Mouse (Mus musculus) forelimb bud, embryonic 11.5 days (tissue): ENCODE measurements at regions not wholly inside any gene's neighbourhood (a gene's known extent, or its start where the extent isn't known, plus 50 kb on each side); places are given as distances from the start of the nearest gene placed in this dataset.

Experiments
- DNase-seq: peaks from one replicate; pipeline ENCODE4 v3.0.0-alpha.2; 2012; ENCODE audit warnings: low read depth, low spot score

DNA sequence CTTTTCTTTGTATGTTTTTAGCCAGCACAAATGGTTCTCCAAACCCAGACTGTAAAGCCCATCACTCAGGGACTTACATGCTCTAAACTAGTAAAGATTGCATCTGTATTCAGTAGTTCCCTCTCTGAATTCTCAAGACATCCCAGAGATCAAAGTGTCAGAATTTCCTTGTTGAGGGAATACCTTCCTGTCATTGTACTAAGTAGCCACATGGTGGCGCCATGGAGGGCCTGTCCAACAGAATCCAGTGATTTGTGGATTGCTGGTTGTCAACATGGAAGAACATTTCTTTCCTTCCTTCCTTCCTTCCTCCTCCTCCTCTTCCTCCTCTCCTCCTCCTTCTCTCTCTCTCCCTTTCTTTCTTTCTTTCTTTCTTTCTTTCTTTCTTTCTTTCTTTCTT, 93.6 kb upstream of the Trpm1 start:
- DNase-seq, result peak; percentile 31

DNA sequence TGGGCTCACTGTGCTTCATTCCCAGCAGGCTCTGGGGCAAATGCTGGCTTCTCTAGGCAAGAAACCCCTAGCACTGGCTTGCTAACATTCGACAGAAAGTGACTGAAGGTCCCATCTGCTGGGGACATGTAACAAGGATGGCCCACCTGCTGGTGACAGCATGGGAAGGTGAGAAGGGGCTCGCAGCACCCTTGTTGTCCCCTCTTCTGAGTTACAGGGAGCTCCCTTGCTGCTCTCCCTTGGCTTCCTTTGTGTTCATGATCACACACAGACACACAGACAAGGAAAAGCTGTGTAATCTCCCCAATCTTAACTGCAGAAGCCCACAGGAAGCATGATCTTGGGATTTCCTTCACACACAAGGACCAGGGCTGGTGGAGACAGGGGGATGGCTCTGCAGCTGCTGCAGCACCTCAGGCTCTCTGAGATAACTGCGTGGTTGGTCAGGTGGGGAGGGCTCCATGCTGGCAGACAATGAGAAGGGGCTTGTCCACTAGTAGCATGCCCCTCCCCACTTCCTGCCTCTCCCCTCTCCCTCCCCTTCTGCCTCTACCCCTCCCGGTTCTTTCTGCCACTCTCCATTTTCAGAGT, 95.3 kb upstream of the Trpm1 start:
- no peak for DNase-seq

DNA sequence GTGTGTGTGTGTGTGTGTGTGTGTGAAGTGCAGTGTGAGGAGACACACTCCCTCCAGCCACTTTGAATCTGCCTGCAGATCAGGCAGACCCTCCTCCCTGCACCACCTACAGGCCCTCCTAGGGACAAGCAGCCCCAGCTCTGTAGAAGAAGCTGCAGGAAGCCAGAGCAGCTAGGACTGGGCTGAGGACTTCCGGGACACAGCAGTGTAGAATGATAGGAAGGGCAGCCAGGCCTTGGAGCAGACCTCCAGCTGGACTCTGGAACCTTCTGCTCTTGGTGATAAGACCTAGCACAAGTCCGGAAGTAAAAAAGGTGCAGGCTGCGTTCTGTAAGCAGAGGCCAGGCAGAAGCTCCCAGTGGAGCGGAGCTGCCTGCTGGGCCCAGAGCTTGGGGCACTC, 95.8 kb upstream of the Trpm1 start:
- DNase-seq, result no peak

DNA sequence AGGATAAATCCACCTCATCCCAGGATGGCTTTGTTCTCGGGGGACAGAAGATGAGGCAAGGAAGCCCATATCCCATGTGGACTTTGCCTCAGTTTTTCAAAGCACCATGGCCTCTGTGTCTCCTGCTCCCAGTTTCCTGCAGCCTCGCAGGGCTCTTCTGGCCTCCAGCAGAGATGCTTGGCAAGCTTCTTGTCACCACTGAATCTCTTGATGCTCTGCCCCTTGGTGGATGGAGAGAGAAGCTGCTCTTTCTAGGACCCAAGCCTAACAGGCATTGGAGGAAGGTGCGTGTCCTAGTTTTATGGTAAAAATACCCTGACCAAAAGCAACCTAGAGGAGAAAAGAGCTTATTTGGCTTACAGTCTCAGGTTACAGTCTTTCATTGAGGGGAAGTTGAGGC, 97.1 kb upstream of the Trpm1 start:
- DNase-seq, result no peak

DNA sequence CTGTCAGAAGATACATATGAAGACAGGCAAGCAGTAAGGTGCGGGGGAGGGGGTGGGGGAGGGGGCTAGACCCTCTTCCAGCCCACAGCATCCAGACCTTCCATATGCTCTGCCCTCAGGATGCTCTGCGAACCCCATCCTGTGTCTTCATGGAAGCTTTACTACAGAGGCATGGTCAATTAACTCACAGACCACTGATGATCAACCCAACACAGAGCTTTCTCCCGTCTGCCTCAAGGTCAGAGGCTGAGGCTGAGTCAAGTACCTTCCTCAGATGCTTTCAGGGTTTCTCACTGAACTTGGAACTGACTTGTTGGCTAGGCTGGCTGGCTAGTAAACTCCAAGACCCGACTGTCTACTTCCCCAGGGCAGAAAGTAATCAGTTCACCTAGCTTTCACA, 98.6 kb upstream of the Trpm1 start:
- DNase-seq, result no peak

DNA sequence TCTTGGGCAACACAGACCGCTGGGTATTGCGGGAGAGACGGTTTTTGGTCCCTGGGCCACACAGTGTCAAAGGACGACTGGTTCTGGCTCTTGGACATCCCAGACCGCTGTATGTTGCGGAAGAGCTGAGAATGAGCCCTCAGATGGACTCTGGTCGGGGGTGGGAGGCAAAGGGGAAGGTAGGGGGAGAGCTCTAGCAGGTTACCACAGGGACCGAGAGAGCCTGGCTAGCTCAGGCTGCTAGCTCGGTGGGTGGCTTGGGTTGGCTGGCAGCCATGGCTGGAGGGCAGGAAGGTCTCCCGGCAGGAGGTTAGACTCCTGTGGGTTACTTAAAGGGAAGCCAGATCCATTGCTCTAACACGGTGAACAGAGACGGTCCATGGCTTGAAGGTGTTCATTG, 99.9 kb upstream of the Trpm1 start:
- no peak for DNase-seq

DNA sequence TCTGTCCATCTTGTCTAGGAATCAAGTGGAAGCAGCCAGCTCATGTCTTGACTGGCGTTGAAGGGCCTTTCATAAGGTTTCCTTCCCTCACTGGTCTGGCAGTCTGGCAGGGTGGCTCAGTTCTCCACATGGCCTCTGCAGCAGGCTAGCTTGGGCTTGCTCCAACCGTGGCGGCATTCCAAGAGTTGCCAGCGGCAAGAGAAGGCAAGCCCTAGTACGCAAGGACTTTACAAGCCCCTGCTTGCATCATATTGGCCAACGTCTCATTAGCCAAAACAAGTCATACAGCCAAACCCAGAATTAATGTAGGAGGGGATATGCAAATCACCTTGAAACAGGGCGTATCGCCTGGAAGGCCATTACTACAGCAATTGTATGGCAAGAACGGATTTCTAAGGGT, 101.2 kb upstream of the Trpm1 start:
- DNase-seq, result no peak

DNA sequence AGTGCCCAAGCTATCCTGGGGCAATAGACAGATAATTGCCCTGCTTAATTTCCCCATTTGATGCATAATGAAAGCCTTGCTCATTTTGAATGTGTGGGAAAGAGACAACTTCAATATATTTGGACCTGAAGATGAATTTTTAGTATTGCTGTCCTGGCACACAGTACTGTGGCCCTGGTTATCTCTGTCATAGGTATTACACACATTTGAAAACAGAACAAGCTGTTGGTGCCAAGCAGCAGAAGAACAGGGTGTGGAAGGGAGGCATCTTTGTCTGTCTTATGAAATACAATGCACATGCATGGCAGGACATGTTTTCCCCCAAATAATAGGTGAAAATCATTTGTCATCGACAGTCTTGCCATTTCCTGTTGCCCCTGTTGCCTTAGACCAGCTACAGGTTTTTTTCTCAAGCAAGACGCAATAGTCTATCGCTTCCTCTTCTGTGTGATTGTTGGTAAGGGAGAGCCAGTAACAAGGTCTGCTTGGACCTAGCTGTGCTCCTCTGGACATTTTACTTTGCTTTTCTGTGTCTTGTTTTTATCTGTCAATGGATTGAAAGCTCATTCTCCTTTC, 102.7 kb upstream of the Trpm1 start:
- DNase-seq, result no peak

DNA sequence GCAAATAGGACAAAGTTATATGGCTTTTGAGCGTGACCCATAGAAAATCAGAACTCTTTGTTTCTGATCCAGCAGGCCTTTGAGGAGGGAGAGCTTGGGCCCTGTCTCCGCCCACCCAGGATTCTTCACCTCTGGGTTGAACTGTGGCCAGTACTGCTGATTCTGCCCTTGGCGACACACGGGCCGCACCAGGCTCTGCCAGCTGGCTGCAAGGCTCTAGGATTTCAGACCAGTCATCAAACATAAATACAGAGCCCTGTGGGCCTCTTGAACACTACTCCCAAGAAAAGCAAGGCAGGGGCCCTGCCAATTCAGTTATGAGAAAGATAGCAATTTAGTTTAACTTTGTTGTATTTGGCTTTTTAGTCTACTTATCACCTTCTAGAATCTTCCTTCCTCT, 103.4 kb upstream of the Trpm1 start:
- DNase-seq, result no peak

DNA sequence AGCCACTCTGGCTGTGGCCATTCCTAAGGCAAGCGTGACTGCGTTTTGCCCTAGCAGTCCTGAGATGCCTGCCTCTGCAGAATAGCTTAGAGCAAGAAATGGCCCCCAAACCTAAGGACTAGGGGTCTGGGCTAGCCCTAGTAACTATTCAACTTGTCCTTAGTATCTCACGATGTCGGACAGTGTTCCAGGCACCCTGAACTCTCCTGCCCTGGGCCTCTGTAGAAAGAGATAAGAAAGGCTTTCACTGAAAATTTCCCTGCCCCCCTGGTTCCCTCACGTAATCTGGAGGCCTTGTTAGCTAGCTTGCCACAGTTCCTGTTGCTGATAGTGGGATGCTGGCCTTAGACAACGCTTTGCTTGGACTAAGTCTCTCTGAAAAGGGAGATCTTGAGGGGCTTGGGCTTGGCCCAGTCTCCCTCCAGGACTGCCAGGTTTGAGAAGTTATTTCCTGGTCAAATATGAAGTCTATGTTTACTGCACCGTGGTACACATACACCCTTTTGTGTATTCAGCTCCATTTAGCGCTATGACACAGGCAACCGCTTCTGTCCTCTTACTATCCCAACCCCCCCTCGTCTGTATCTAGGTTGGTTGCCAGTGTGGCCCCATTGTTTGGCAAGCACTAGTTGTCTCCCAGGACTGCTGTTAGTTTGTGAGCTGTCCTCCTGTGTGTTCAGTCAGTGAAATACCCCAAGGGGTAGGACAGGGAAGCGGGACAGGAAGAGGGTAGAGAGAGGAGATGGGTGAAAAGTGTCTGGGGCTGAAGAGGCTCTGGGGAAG, 104.3 kb upstream of the Trpm1 start:
- no peak for DNase-seq

DNA sequence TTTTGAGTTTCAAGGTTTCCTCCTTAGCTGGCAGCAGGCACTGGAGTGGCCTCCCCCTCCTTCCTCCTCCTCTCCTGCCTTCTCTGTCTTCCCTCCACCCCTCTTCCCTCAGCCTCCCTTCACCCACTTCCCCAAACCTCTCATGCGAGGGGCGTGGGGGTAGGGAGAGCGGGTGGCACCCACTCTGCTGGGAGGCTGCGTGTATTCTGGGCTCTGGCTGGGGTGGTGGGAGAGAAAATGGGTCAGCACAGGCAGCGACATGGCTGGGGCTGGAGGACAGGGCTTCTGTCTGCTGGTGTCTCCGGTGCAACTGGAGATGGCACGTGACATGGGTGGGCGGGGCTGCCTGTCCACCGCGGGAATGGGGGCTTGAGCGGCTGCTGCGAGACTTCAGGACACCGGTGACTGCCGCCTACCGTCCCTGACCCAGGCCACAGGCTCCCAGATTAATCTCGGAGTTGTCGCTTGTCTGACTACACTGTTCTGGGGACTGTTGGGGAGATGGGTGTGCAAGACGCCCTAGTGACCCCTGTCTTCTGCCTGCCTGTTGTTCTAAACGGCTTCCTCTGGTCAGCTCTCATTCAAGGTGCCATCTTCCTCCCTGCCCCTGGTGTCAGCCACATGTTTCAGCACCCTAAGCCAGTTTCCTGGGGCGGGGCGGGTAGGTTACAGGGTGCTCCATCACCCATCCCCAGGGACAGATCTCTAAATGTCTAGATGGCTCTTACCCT, 105.0 kb upstream of the Trpm1 start:
- peak; percentile 68 for DNase-seq

DNA sequence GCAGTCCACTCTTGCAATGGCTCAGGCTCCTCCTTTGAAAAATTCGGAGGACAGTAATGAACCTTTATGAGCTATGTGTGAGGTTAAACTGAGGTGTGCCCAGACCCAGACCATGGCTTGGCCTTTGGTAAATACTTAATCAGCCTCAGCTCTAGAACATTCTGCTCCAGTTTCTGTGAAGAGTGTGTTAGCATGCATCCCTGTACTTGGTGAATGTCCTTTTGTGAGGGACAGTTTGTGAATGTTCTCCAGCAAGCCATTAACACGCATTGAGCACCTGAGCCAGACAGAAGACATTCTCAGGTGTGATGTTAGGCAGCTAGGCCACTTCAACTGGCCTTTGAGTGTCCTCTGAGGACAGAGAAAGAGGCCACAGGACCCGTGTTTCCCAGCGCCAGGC, 105.8 kb upstream of the Trpm1 start:
- no peak for DNase-seq

DNA sequence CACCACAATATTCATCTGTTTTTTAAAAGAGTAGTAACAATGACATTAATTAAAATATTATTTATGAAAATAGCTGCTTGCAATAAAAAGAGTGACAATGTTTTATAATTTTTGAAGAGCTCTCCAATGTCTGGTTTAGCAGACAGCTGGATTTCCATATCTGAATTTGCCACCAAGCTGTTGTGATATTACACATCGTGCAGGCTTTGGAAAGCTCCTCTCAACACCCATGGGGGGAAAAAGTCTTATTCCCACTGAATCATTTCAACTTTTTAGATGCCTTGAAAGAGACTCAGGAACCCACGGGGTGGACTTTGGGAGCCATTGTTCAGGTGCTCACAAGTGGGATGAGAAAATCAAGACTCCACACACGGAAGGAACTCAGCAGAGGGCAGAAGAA, 106.6 kb upstream of the Klf13 start:
- no peak for DNase-seq

DNA sequence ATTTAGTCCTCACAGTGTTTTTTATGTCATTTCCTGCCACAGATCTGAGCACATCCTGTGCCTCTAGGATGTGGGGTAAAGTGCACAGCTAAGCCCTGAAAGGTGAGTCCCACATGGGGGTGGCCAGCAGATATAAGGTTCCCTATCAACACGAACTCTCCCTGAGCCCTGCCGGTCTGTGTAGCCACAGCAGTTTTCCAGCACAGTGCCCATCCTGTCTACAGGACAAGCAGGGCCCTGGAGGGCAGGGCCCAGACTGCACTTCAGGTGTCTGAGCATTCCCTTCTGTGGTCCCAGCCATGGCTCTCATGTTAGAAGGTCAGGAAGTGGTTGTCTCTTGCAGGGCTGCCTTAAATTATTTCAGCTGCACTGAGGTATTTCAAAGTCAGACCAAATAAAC, 104.3 kb upstream of the Klf13 start:
- DNase-seq, result no peak

DNA sequence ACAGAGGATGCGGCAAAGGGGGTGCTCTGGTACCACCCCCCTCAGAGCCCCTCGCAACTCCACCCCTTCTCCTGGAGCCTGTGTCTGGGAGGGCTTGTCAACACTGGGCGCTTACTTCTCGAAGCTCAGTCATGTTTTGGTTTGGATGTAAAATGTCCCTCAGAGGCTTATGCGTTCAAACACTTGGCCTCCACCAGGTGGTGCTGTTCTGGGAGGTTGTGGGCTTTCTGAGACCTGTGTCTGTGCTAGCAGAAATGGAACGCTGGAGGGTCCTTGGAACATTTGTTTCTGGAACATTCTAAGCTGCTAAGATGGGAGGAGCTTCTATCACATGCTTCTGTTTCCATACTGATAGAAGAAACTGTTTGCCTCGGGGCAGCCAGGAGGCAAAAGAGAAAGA, 102.6 kb upstream of the Klf13 start:
- no peak for DNase-seq

DNA sequence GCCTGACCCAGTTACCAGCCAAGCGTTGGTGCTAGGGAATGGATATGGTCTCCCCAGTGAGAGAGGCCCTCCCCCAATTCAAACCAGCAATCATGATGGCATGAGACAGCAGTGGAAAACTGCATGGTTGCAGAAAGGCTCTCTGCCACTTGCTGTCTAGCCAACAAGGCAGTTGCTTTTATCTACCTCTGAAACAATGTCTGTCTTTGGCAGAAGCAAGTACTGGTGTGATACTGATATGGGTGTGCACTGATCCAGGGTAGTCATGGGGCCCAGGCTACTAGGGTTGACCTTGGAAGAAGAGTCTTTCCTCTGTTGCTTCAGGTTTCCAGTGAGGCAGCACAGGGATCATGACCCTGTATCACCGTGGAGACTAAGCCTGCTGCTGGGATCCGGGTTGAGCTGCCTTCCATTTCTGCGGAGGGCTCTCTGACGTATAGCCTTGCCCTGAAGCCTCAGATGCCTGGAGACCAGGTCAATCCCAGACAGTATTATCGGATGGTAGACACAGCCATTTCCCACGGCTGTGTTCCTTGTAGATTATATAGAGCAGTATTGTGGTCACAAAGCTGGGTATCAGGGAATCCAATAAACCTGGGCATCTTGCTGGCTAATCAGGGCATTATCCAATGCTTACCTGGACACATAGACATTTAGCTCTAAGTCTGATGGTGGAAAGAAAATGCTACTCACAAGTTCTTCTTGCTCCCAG, 101.5 kb upstream of the Klf13 start:
- no peak for DNase-seq

DNA sequence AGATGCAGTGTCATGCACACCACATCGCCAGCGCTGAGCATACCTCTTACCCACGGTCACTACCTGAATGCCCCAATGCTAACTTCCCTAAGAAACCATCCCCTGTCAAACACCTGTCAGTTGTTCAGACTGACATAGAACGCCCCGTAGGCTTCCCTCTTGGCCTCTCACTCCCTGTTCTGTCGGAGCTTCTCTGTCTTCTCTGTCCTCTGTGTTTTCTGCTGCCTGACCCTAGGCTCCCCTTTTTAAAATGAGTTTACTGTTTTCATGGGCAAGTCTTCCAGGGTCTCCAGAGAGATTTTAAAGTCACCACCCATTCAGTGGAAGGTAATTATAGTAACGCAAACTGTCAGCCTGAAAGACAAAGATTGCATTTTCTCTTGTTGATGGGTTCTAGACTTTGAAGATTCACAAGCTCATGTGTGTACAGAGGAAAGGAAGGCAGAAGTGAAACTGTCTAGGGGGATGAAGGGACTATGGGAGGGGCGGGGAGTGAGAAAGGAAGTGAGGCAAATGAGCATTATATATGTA, 99.1 kb upstream of the Klf13 start:
- no peak for DNase-seq

DNA sequence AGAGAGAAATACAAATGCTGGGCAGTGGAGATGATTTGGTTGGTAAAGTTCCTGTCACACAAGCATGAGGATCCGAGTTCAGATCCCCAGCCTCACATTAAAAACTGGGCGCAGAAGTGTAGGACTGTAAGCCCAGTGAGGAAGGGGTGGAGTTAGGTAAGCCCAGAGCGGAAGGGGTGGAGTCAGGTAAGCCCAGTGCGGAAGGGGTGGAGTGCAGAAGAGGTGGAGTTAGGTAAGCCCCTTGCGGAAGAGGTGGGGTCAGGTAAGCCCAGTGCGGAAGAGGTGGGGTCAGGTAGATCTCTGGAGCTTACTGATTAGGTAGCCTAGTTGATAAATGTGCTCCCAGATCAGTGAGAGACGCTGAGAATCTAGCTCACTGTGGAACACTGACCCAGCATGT, 97.4 kb upstream of the Klf13 start:
- DNase-seq, result no peak

DNA sequence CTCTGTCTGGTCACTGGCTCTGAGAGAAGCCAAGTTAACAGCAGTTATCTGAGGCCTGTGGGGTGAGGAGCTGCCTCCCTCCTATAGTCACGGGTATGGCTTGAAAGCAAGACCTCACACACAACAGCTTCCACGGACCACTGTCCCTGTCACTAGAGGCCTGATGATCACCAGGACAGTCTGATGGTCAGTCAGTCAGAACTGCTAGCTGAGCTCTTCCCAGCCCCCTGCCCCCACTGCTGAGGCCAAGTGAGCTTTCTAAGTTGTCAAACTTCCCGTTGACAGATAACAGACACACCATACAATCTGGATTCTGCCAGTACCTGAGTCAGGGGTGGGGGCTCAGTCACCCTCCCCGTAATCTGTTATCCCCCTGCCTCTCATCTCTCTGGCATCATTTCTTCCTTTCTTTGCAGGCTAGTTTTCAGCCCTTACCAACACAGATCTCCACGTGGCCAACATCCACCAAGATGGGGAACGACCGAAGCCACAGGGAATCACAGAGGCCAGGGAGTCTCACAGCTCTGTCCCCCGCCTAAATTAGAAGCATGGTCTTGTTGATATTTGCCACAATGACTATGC, 96.4 kb upstream of the Klf13 start:
- no peak for DNase-seq

DNA sequence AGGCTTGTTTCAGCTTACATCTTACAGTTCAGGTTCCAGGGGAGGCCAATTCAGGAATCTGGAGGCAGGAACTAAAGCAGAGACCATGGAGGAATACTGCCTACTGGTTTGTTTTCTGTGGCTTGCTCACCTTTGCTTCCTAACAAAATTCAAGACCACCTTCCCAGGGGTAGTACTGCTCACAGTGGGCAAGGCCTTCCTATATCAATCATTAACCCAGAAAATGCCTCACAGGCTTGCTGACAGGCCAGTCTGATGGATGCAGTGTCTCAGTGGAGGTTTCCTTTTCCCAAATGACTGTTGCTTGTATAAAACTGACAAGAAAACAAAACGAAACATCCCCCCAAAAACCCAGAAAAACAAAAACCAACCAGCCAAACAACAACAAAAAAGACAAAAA, 95.8 kb upstream of the Klf13 start:
- no peak for DNase-seq

DNA sequence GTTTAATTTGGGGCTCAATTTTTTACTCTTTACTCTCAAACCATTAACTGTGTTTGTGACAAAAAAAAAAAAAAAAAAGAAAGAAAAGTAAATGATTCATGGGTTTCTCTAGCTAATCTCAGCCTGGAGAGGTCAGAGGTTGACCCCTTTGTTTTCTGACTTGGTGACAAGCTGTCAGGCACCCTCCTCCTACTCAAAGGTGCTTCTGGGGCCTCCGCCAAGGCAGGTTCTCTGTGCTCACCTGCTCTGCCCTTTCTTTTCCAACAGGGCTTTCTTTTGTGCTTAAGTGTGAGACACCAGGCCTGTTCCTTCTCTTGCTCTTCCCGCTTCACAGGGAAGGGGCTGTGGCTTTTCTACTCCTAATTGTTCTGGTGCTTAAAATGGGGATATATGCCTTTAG, 94.7 kb upstream of the Klf13 start:
- no peak for DNase-seq
